Mouse (Mus musculus) heart, postnatal 10 days (tissue): ENCODE measurements around the gene Ino80d. TPM values are rescaled to one million over a fixed set of nuclear protein-coding genes. Genes with fewer than 3 reads are reported as not detected.

Experiments
- DNase-seq, 2 experiments: peaks; one replicate each; pipeline ENCODE4 v3.0.0; 2021
- intact Hi-C: fragments of 180-260 bp; cut with DNase I; formaldehyde crosslinking; loops from one replicate; pipeline ENCODE4 v1.15.1; 2025
- microRNA-seq, 2 experiments: library from miRNA; unstranded; fragments of <30 nt; microRNA quantifications; one replicate each; pipeline ENCODE4 v1.2.0; 2022
- total RNA-seq, 2 experiments: library from RNA; stranded (reverse); gene quantifications; 2 replicates each; pipeline ENCODE4 v1.2.3; 2021

Gene Ino80d
- total RNA-seq, 2 experiments from 2014 or later: 25.7 to 26.6 TPM

DNA sequence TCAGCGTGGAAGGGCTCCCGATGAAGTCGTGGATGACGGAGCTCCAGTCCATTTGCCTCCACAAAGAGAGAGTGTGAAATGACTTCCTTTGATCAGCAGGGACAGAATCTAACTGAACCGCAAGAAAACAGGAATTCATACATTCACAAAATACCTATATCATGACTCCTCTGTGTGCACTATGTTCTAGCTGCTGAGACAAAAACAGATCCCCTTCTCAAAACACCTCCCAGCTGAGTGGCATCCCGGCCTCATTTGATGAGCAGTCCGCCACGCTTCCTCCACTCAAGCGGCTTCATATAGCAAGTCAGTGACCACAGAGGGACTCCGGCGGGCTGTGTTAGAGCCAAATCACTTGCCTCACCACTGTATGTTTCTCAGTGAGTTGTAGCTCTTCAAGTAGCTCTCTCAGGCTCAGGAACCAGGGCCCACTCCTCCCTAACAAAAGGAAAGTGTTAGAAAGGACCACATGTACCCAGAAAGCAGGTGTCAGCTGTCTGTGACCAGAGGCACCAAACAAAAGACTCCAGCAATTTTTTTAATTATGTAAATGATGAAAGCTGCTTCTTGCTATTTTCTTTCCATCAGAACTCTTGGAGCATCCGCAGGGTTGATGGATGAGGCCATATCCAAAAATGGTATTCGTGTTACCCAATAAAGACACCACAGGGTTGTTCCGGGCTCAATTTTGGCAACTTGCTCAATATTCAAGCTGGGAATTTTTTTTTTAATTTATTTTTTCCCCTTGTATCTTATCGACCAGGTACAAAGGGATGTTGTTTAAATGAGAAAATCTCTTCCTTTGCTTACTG is 181.0 kb downstream of the Ino80d start:
- DNase-seq: no peak
- intact Hi-C loops: no loop called here

DNA sequence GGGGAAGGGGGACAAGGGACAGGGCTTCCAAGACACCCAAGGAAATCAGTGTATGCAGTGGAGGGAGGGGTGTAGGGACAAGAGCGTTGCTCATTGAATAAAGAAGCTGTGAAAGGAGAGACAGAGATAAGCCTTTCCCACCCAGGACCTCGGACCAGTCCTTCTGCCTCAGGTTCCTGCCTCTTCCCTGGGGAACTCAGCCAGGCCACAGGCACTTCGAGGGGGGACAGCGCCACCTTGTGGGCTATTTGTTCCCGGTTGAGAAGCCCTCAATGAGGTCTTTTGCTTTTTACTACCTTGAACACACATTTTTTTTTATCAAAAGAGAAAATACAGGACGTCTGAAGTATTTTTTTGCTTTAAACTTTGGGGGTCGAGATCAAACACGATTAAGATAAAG is 185.0 kb downstream of the Ino80d start:
- intact Hi-C loops: loop anchor here (2.0 kb wide), 2 partner anchors 135 to 143 kb away; no protein-coding TSS in a partner anchor
- DNase-seq: peak; percentile 71 to 85

DNA sequence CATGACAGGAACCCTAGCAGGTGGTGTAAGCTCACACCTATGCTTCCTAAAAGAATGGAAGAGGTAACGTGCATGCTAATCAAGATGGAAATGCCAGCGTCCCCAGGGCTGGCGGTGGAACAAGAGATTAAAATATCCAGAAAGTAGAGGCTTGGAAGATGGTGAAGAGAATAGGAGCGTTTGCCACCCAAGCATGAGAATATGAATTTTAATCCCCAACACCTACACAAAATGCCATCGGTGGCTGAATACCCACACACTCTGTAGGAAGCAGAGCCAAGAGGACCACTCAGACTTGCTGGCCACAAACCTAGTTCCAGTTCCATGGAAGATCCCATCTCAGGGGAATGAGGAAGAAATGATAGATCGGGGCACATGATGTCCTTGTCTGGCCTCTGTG is 195.2 kb downstream of the Ino80d start:
- no peak for DNase-seq
- intact Hi-C loops: no loop called here

DNA sequence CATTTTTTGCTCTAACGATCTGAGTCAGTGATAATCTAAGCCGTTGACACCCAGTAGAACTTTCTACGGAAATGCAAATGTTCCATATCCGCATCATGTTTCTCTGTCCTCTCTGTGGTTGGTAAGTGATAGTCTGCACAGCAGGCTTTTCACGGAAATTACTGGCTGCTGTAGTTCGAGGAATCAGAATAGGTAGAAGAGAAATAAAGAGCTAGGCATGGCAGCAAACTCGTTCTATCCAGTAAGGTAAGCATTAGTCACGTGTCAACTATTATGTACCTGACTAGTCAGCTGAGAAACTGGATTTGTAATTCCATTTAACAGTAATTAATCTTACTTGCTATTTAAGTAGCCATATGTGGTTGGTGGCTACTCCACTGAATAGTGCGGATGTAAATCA is 197.9 kb downstream of the Ino80d start:
- DNase-seq: no peak
- intact Hi-C loops: no loop called here

DNA sequence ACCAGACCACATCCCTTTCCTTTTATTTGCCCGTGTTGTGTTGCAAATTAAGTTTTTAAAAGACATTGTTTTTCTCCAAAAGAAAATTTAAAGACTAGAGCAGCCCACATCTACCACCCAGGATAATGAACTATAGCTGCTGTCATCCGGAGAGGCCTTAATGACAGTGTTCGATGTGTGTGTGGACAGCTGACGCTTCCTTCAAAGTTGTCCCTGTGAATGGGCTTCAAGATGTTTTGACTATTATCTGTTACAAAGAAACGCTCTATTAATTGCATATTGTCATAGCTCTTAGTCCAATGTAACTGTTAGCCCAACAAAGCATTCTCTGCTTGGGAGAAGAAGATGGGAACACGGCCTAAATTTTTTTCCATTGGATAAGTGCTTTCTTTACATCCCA is 200.0 kb downstream of the Ino80d start:
- no peak for DNase-seq
- intact Hi-C loops: no loop called here

DNA sequence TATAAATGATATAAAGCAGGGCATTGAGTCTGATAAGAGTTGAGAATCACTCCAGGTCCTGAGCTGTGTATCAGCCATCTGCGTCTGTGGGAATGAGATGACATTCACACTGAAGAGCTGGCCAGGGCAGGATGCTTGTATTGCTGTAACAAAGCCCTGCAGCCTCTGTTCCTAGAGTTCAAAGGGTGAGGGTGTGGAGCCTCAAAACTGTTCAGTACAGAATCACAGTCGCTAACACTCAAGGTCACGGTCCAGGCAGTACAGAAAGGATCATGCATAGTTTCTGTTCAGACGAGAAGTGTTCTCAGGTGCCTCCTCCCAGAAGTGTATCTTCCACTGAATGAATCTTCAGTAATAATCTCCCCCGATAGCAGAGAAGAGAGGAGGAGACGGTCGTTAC is 203.0 kb downstream of the Ino80d start:
- no peak for DNase-seq
- intact Hi-C loops: no loop called here

DNA sequence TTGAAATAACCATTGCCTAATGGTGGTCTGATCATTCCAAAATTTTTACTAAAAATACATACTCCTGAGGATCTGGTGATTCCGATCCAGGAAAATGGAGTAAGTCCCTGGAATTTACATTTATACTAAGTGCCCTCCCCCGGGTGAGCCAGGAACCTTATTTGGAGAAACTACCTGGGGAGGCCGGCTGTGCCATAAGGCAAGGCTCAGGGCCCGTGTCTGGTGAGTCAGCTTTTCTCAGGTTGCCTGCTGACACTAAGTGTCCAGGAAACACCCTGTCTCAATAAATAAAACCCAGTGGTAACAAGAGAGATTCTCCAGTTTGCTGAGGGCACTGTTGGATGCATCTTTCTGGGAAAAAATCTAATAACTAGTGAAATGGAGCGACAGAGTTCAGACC is 205.3 kb downstream of the Ino80d start:
- no peak for DNase-seq
- intact Hi-C loops: no loop called here

DNA sequence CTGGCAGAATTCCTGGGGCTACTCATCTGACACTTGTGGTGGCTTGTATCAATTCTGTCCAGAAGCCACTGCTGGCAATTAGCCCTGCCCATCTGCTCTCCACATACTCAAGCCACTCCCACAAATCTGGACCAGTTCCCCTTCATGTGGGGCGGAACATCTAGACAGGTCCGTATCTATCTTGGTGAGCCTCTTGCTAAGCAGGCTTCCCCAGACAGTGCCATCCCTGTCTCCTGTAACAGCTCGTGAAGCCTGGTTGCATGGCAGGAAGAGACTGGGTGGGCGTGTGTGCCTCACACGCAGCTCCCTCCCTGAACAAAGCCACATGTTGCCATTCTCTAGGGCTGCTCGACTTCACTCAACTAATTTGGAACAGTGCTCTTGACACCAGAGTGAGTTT is 206.0 kb downstream of the Ino80d start:
- DNase-seq: no peak
- intact Hi-C loops: no loop called here

Small RNA genes lying within 50 kb of the gene (microRNA-seq; reads per million reads assigned to microRNA genes)
- gene Gm24557 (0 reads per million in 2 experiments), gene Gm44468 (0 reads per million in 2 experiments)

Other genes starting within 250 kb of the Ino80d start
- 100 to 1,000 TPM; 445 to 453 TPM for gene Eef1b2, start 62.2 kb upstream of the Ino80d start, total RNA-seq
- gene Ndufs1, start 62.2 kb upstream of the Ino80d start, total RNA-seq: 100 to 1,000 TPM; 670 to 683 TPM
- gene Gpr1, start 99.9 kb upstream of the Ino80d start, total RNA-seq: under 1 TPM; 0.22 to 0.35 TPM
- gene Zdbf2, start 158.6 kb upstream of the Ino80d start, total RNA-seq: 1 to 10 TPM; 1.6 TPM